Mouse (Mus musculus): ENCODE data around the gene Cptp. TPM values are rescaled to one million over a fixed set of nuclear protein-coding genes. Genes with fewer than 3 reads are reported as not detected.

Cptp gene
- polyA plus RNA-seq (2014; fragmentation: Illumina TruSeq; extraction: RNeasy Lipid Tissue Mini Kit (QIAGEN cat#74804); ENCODE audit: low read depth, low replicate concordance): 15.3 TPM

GRCm38 (mm10) chr4:155869317-155870033 lies at the start of gene Cptp, which contains the start of gene Ints11:
TSS of gene Cptp (minus strand) at chr4:155869440.
TSS of gene Ints11 (plus strand) at chr4:155869546.

DNA sequence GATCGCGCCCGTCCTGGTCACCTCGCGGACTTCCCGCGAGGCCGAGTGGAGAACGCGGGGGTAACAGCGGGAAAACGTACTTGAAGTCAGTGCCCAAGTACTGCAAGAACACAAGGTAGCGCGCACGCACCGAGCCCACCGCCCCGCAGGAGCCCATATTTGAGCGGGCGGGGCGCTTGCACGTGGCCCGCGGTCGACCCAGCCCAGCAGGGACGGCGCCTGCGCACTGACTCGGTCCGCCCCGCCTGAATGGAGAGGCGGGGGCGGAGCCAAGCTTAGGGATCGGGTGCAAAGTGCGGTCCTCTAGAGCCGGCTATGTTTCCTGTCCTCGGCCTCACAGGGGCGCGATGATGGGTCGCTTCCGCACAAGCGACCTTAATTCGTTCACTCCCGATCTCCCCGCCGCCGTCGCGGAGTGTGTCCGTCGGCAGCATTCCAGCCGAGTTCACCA lies 22.3 kb upstream of the Cptp start, which contains the start of the genes Pusl1 and Acap3:
Pusl1 (minus strand) TSS at position 231 of the 451 bp plus-strand sequence.
Acap3 (plus strand) TSS at position 272 of the 451 bp plus-strand sequence.

GRCm38 (mm10) chr4:155863001-155863400 lies 6.2 kb downstream of the Cptp start, which contains the start of gene Tas1r3:
TSS of gene Tas1r3 (minus strand) at chr4:155863362.

GRCm38 (mm10) chr4:155846871-155847578 lies 22.2 kb downstream of the Cptp start, which contains the start of gene Dvl1:
TSS of gene Dvl1 (plus strand) at chr4:155847402.

DNA sequence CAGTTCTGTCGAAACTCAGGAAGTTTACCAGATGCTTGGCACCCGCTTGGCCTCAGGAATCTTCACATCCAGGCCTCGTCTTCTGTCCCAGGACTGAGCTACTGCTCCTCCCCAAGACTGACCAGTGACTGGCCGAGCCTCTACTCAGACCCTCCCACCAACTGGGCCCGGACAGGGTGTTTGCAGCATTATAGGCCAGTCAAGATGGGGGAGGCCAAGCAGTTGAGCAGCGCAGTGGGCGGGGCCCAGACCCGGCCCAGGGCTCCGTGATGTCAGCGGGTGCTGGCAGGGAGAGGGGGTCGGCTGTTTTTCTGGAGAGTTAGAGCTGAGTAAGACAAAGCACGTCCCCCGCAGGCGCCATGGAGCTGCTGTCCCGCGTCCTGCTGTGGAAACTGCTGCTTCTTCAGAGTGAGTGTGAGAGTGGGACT lies 29.7 kb downstream of the Cptp start, which contains the start of gene Mxra8:
Mxra8 (plus strand) TSS at position 198 of the 428 bp plus-strand sequence.

DNA sequence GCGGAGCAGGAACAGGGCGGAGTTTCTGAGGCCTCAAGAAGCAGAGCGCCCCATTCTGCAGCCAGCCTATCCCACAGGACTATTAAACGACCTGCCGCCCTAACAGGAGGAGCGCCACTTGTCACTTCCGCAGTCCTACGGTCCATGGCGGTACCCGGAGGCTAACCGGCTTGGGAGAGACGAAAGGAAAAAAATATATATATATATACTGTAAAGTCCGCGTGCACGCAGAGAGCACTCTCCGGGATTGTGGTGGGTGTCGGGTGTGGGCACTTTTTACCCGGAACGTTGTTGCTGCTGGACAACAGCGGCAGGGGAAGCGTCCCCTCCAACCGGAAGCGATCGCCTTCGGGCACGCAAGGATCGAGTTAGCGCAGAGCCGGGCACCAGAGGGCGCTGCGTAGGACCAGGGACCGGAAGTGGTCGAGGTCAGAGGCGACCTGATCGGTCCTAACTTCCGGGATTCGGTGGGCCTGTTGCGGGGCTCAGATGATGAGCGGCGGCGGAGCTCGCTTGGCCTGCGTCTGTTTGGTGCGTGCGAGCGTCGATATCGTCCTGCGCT lies 38.0 kb downstream of the Cptp start, which contains the start of gene Aurkaip1:
Aurkaip1 (plus strand) TSS at position 68 of the 562 bp plus-strand sequence.

Other genes with a start within 250 kb of the Cptp start
- 63.7 TPM for gene Cdk11b, start 244.6 kb downstream of the Cptp start, polyA plus RNA-seq (2014; fragmentation: Illumina TruSeq; extraction: RNeasy Lipid Tissue Mini Kit (QIAGEN cat#74804); ENCODE audit: low read depth, low replicate concordance)
- not detected for gene Gm10563, start 224.0 kb downstream of the Cptp start, polyA plus RNA-seq (2014; fragmentation: Illumina TruSeq; extraction: RNeasy Lipid Tissue Mini Kit (QIAGEN cat#74804); ENCODE audit: low read depth, low replicate concordance)
- 32.0 TPM for gene Mmp23, start 216.1 kb downstream of the Cptp start, polyA plus RNA-seq (2014; fragmentation: Illumina TruSeq; extraction: RNeasy Lipid Tissue Mini Kit (QIAGEN cat#74804); ENCODE audit: low read depth, low replicate concordance)
- 31.0 TPM for gene Mib2, start 200.2 kb downstream of the Cptp start, polyA plus RNA-seq (2014; fragmentation: Illumina TruSeq; extraction: RNeasy Lipid Tissue Mini Kit (QIAGEN cat#74804); ENCODE audit: low read depth, low replicate concordance)
- gene Fndc10, start 175.1 kb downstream of the Cptp start, polyA plus RNA-seq (2014; fragmentation: Illumina TruSeq; extraction: RNeasy Lipid Tissue Mini Kit (QIAGEN cat#74804); ENCODE audit: low read depth, low replicate concordance): 18.7 TPM
- gene Ssu72, start 164.6 kb downstream of the Cptp start, polyA plus RNA-seq (2014; fragmentation: Illumina TruSeq; extraction: RNeasy Lipid Tissue Mini Kit (QIAGEN cat#74804); ENCODE audit: low read depth, low replicate concordance): 69.1 TPM
- gene Tmem240, start 134.6 kb downstream of the Cptp start, polyA plus RNA-seq (2014; fragmentation: Illumina TruSeq; extraction: RNeasy Lipid Tissue Mini Kit (QIAGEN cat#74804); ENCODE audit: low read depth, low replicate concordance): 0.89 TPM
- 33.3 TPM for gene Atad3a, start 108.3 kb downstream of the Cptp start, polyA plus RNA-seq (2014; fragmentation: Illumina TruSeq; extraction: RNeasy Lipid Tissue Mini Kit (QIAGEN cat#74804); ENCODE audit: low read depth, low replicate concordance)
- gene Vwa1, start 94.7 kb downstream of the Cptp start, polyA plus RNA-seq (2014; fragmentation: Illumina TruSeq; extraction: RNeasy Lipid Tissue Mini Kit (QIAGEN cat#74804); ENCODE audit: low read depth, low replicate concordance): 15.1 TPM
- 5.9 TPM for gene Tmem88b, start 83.6 kb downstream of the Cptp start, polyA plus RNA-seq (2014; fragmentation: Illumina TruSeq; extraction: RNeasy Lipid Tissue Mini Kit (QIAGEN cat#74804); ENCODE audit: low read depth, low replicate concordance)
- 2.4 TPM for gene Ankrd65, start 79.0 kb downstream of the Cptp start, polyA plus RNA-seq (2014; fragmentation: Illumina TruSeq; extraction: RNeasy Lipid Tissue Mini Kit (QIAGEN cat#74804); ENCODE audit: low read depth, low replicate concordance)
- gene Mrpl20, start 66.6 kb downstream of the Cptp start, polyA plus RNA-seq (2014; fragmentation: Illumina TruSeq; extraction: RNeasy Lipid Tissue Mini Kit (QIAGEN cat#74804); ENCODE audit: low read depth, low replicate concordance): 111 TPM
- 107 TPM for gene Ccnl2, start 57.0 kb downstream of the Cptp start, polyA plus RNA-seq (2014; fragmentation: Illumina TruSeq; extraction: RNeasy Lipid Tissue Mini Kit (QIAGEN cat#74804); ENCODE audit: low read depth, low replicate concordance)
- 96.0 TPM for gene Aurkaip1, start 38.2 kb downstream of the Cptp start, polyA plus RNA-seq (2014; fragmentation: Illumina TruSeq; extraction: RNeasy Lipid Tissue Mini Kit (QIAGEN cat#74804); ENCODE audit: low read depth, low replicate concordance)
- 87.1 TPM for gene Mxra8, start 29.8 kb downstream of the Cptp start, polyA plus RNA-seq (2014; fragmentation: Illumina TruSeq; extraction: RNeasy Lipid Tissue Mini Kit (QIAGEN cat#74804); ENCODE audit: low read depth, low replicate concordance)
- 63.2 TPM for gene Dvl1, start 22.0 kb downstream of the Cptp start, polyA plus RNA-seq (2014; fragmentation: Illumina TruSeq; extraction: RNeasy Lipid Tissue Mini Kit (QIAGEN cat#74804); ENCODE audit: low read depth, low replicate concordance)
- gene Tas1r3, start 6.1 kb downstream of the Cptp start, polyA plus RNA-seq (2014; fragmentation: Illumina TruSeq; extraction: RNeasy Lipid Tissue Mini Kit (QIAGEN cat#74804); ENCODE audit: low read depth, low replicate concordance): 0.24 TPM
- gene Ints11, start 106 bp upstream of the Cptp start, polyA plus RNA-seq (2014; fragmentation: Illumina TruSeq; extraction: RNeasy Lipid Tissue Mini Kit (QIAGEN cat#74804); ENCODE audit: low read depth, low replicate concordance): 20.0 TPM
- 20.0 TPM for gene Pusl1, start 22.3 kb upstream of the Cptp start, polyA plus RNA-seq (2014; fragmentation: Illumina TruSeq; extraction: RNeasy Lipid Tissue Mini Kit (QIAGEN cat#74804); ENCODE audit: low read depth, low replicate concordance)
- 9.8 TPM for gene Acap3, start 22.4 kb upstream of the Cptp start, polyA plus RNA-seq (2014; fragmentation: Illumina TruSeq; extraction: RNeasy Lipid Tissue Mini Kit (QIAGEN cat#74804); ENCODE audit: low read depth, low replicate concordance)
- 49.1 TPM for gene Ube2j2, start 74.4 kb upstream of the Cptp start, polyA plus RNA-seq (2014; fragmentation: Illumina TruSeq; extraction: RNeasy Lipid Tissue Mini Kit (QIAGEN cat#74804); ENCODE audit: low read depth, low replicate concordance)
- gene C1qtnf12, start 92.9 kb upstream of the Cptp start, polyA plus RNA-seq (2014; fragmentation: Illumina TruSeq; extraction: RNeasy Lipid Tissue Mini Kit (QIAGEN cat#74804); ENCODE audit: low read depth, low replicate concordance): 116 TPM
- gene B3galt6, start 123.2 kb upstream of the Cptp start, polyA plus RNA-seq (2014; fragmentation: Illumina TruSeq; extraction: RNeasy Lipid Tissue Mini Kit (QIAGEN cat#74804); ENCODE audit: low read depth, low replicate concordance): 5.6 TPM
- gene Sdf4, start 123.4 kb upstream of the Cptp start, polyA plus RNA-seq (2014; fragmentation: Illumina TruSeq; extraction: RNeasy Lipid Tissue Mini Kit (QIAGEN cat#74804); ENCODE audit: low read depth, low replicate concordance): 298 TPM
- 2.4 TPM for gene Tnfrsf4, start 144.4 kb upstream of the Cptp start, polyA plus RNA-seq (2014; fragmentation: Illumina TruSeq; extraction: RNeasy Lipid Tissue Mini Kit (QIAGEN cat#74804); ENCODE audit: low read depth, low replicate concordance)
- gene Tnfrsf18, start 156.7 kb upstream of the Cptp start, polyA plus RNA-seq (2014; fragmentation: Illumina TruSeq; extraction: RNeasy Lipid Tissue Mini Kit (QIAGEN cat#74804); ENCODE audit: low read depth, low replicate concordance): 1.8 TPM
- 19.1 TPM for gene Ttll10, start 190.0 kb upstream of the Cptp start, polyA plus RNA-seq (2014; fragmentation: Illumina TruSeq; extraction: RNeasy Lipid Tissue Mini Kit (QIAGEN cat#74804); ENCODE audit: low read depth, low replicate concordance)
- 22.0 TPM for gene 9430015G10Rik, start 240.5 kb upstream of the Cptp start, polyA plus RNA-seq (2014; fragmentation: Illumina TruSeq; extraction: RNeasy Lipid Tissue Mini Kit (QIAGEN cat#74804); ENCODE audit: low read depth, low replicate concordance)

Measured in adipose tissue, adult 10 weeks (tissue).